In the genomic region with DNA sequence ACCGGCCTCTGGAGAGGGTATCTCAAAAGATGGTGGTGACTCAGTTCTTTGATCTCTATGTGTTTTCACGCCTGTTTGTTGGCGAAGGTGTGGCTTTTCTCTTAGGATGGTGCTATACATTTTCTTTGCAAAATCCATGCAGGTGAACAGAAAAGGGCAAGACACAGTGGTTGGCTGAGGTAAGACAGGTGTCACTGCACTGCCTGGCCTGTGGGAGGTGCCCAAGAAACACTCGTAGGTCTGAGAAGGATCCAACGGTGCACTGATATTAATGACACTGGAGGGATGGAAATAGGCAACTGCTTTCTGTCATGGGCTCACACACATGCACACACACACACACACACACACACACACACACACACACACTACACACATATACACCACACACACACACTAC, we compare ENCODE assay signal across 19 mouse cellular contexts.
DNase-seq lines count a peak whose midpoint lies in the region; ATAC-seq and TF ChIP-seq lines count a peak whose summit lies in the region.
"Had no signal": no experiment of that assay in that cellular context is flagged by ENCODE, and none has a peak within 500 bp of the region (broad histone marks: within the 10 kb centered on the region; RNA-seq: fewer than 3 reads in every experiment).

No protein-coding gene starts in this region.

- H3K27ac ChIP-seq in kidney, adult 2 months (ENCODE audit: insufficient read depth, low read depth, low read length): no peak overlapping the region
- H3K27ac ChIP-seq in midbrain, embryonic 14.5 days (replicated peaks; ENCODE audit: low read depth, low read length): no peak overlapping the region
- H3K27ac ChIP-seq in midbrain, embryonic 11.5 days (ENCODE audit: low read depth, low read length): no peak overlapping the region
- H3K27ac ChIP-seq: embryonic facial prominence, embryonic 12.5 days; limb, embryonic 12.5 days; lung, embryonic 15.5 days; neural tube, embryonic 15.5 days; stomach, embryonic 15.5 days had no signal

- TF ChIP-seq POLR2A in kidney, adult 2 months (IDR thresholded peaks at IDR 0.05; ENCODE audit: low read depth, low read length): no peak

- H3K36me3 ChIP-seq in kidney, adult 2 months (ENCODE audit: control insufficient read depth, insufficient read depth, low read length): no peaks in the 10 kb centered on the region
- H3K36me3 ChIP-seq in midbrain, embryonic 14.5 days (ENCODE audit: control insufficient read depth, insufficient read depth, low read length): no peaks in the 10 kb centered on the region
- no peaks in the 10 kb centered on the region for H3K36me3 ChIP-seq in midbrain, embryonic 11.5 days (ENCODE audit: control insufficient read depth, insufficient read depth, low read length)
- H3K36me3 ChIP-seq: embryonic facial prominence, embryonic 12.5 days; limb, embryonic 12.5 days; lung, embryonic 15.5 days; neural tube, embryonic 15.5 days; stomach, embryonic 15.5 days had no signal

- peak; percentile 51 for TF ChIP-seq CTCF in kidney, adult 2 months (conservative IDR thresholded peaks at IDR 0.05; ENCODE audit: insufficient read depth, insufficient read length, low read depth, low read length)

- no peaks in the 10 kb centered on the region for H3K27me3 ChIP-seq in kidney, adult 2 months (replicated peaks; ENCODE audit: control insufficient read depth, insufficient read depth, low read length)
- no peaks in the 10 kb centered on the region for H3K27me3 ChIP-seq in midbrain, embryonic 14.5 days (ENCODE audit: control insufficient read depth, insufficient read depth, low read length)
- H3K27me3 ChIP-seq in midbrain, embryonic 11.5 days (ENCODE audit: control insufficient read depth, insufficient read depth, low read length): no peaks in the 10 kb centered on the region
- H3K27me3 ChIP-seq: embryonic facial prominence, embryonic 12.5 days; limb, embryonic 12.5 days; lung, embryonic 15.5 days; megakaryocyte, embryonic 14.5 days; neural tube, embryonic 15.5 days; stomach, embryonic 15.5 days had no signal

- no peak for ATAC-seq in midbrain, embryonic 14.5 days (ENCODE audit: low FRiP score, low TSS enrichment)
- ATAC-seq in midbrain, embryonic 11.5 days (ENCODE audit: low FRiP score): no peak

- no peak overlapping the region for H3K4me3 ChIP-seq in kidney, adult 2 months (ENCODE audit: insufficient read depth, low read depth, low read length)
- no peak overlapping the region for H3K4me3 ChIP-seq in midbrain, embryonic 14.5 days (replicated peaks; ENCODE audit: low read depth, low read length)
- no peak overlapping the region for H3K4me3 ChIP-seq in midbrain, embryonic 11.5 days (ENCODE audit: low read depth, low read length)
- H3K4me3 ChIP-seq: embryonic facial prominence, embryonic 12.5 days; limb, embryonic 12.5 days; lung, embryonic 15.5 days; megakaryocyte, embryonic 14.5 days; neural tube, embryonic 15.5 days; stomach, embryonic 15.5 days had no signal

- peak; percentile 7 for DNase-seq in kidney, adult 2 months
- DNase-seq in kidney, postnatal 25 days: no peak
- peak; percentile 49 for DNase-seq in midbrain, embryonic 14.5 days
- no peak for DNase-seq in midbrain, embryonic 11.5 days (ENCODE audit: low spot score, missing footprints)
- DNase-seq in brain, adult 2 months (ENCODE audit: low read depth, low spot score): peak; percentile 39
- peak; percentile 59 for DNase-seq in thymus, postnatal 25 days
- DNase-seq in urinary bladder, postnatal 10 days (ENCODE audit: low spot score): no peak
- no peak for DNase-seq in spleen, postnatal 4 days (ENCODE audit: low spot score in 2 of 2)
- DNase-seq: adrenal gland, postnatal 10 days; gastrocnemius, postnatal 36 days; heart, postnatal 36 days; layer of hippocampus, postnatal 36 days had no signal

- no peak overlapping the region for H3K4me2 ChIP-seq in midbrain, embryonic 14.5 days (ENCODE audit: low read length)
- H3K4me2 ChIP-seq in midbrain, embryonic 11.5 days: no peak overlapping the region
- H3K4me2 ChIP-seq: embryonic facial prominence, embryonic 12.5 days; heart, embryonic 11.5 days; limb, embryonic 12.5 days; lung, embryonic 15.5 days; neural tube, embryonic 15.5 days; stomach, embryonic 15.5 days had no signal

- no peak overlapping the region for H3K9ac ChIP-seq in midbrain, embryonic 14.5 days (replicated peaks; ENCODE audit: low read length)
- H3K9ac ChIP-seq in midbrain, embryonic 11.5 days (ENCODE audit: low read length): no peak overlapping the region
- H3K9ac ChIP-seq: embryonic facial prominence, embryonic 12.5 days; limb, embryonic 12.5 days; lung, embryonic 15.5 days; neural tube, embryonic 15.5 days; stomach, embryonic 15.5 days had no signal

- H3K9me3 ChIP-seq in midbrain, embryonic 14.5 days (ENCODE audit: control insufficient read depth, low read length): no peaks in the 10 kb centered on the region
- H3K9me3 ChIP-seq in midbrain, embryonic 11.5 days (ENCODE audit: control insufficient read depth, low read length): no peaks in the 10 kb centered on the region
- H3K9me3 ChIP-seq: embryonic facial prominence, embryonic 12.5 days; limb, embryonic 12.5 days; lung, embryonic 15.5 days; neural tube, embryonic 15.5 days; stomach, embryonic 15.5 days had no signal

- H3K4me1 ChIP-seq in kidney, adult 2 months (ENCODE audit: control insufficient read depth, insufficient read depth, low read length): no peaks in the 10 kb centered on the region
- H3K4me1 ChIP-seq in midbrain, embryonic 14.5 days (ENCODE audit: control insufficient read depth, insufficient read depth, low read length): 0 out of 2 replicates have a peak, but pooled peaks cover 2% of the 10 kb centered on the region
- no peaks in the 10 kb centered on the region for H3K4me1 ChIP-seq in midbrain, embryonic 11.5 days (ENCODE audit: control insufficient read depth, insufficient read depth, low read length)
- H3K4me1 ChIP-seq: limb, embryonic 12.5 days; lung, embryonic 15.5 days; megakaryocyte, embryonic 14.5 days; stomach, embryonic 15.5 days had no signal

- 64% methylated on average over 5 of the region's 5 CpGs for WGBS in kidney, adult 2 months
- 68% methylated on average over 5 of the region's 5 CpGs for WGBS in midbrain, embryonic 14.5 days
- whole genome bisulfite sequencing in midbrain, embryonic 11.5 days: 75% methylated on average over 5 of the region's 5 CpGs

Comparison
In these comparisons a context has a peak if more than half of its experiments do, and no peak if none do; other contexts are left out.
1. DNase-seq: peak in kidney, adult 2 months (single experiment), midbrain, embryonic 14.5 days (single experiment), brain, adult 2 months (single experiment) and thymus, postnatal 25 days (single experiment); none in kidney, postnatal 25 days (0 of 2), midbrain, embryonic 11.5 days (single experiment), urinary bladder, postnatal 10 days (single experiment) and spleen, postnatal 4 days (0 of 2).